Mouse (Mus musculus) splenic B cell, adult 2 months (primary cell): ENCODE measurements around the gene Tnfaip2.

Experiments
- DNase-seq: peaks from one replicate; pipeline ENCODE4 v3.0.0-alpha.2; 2011; ENCODE audit warnings: low read depth, low spot score
- H3K27me3 ChIP-seq: 2 replicates; pipeline ENCODE4 v1.6.1; 2012; ENCODE audit warnings: mild to moderate bottlenecking, low read length, moderate library complexity, mixed read lengths; ENCODE audit not compliant: control insufficient read depth, poor library complexity, insufficient read depth, severe bottlenecking
- H3K36me3 ChIP-seq: 2 replicates; pipeline ENCODE4 v1.6.1; 2012; ENCODE audit warnings: mild to moderate bottlenecking, low read length, moderate library complexity, mixed read lengths; ENCODE audit not compliant: control insufficient read depth, poor library complexity, insufficient read depth, severe bottlenecking

The Tnfaip2 gene

GRCm38 (mm10) chr12:111503063-111503567 lies 60.8 kb downstream of the Tnfaip2 start:
- DNase-seq: no peak
- Histone ChIP-seq H3K27me3 (no peaks in the 10 kb centered on the region), H3K36me3 (no peaks in the 10 kb centered on the region)

GRCm38 (mm10) chr12:111503571-111503970 lies 61.3 kb downstream of the Tnfaip2 start:
- Histone ChIP-seq H3K27me3 (no peaks in the 10 kb centered on the region), H3K36me3 (no peaks in the 10 kb centered on the region)
- DNase-seq: no peak
